Mouse (Mus musculus): Measurements from ENCODE around the gene Plin1.

- no peak for TF ChIP-seq CTCF (IDR thresholded peaks at IDR 0.05; ENCODE audit: low read depth)
- TF ChIP-seq EP300 (IDR thresholded peaks at IDR 0.05; ENCODE audit: low read depth): no peak
Measured at GRCm38 (mm10) chr7:79744585-79744984, 11.9 kb upstream of the Plin1 start.
